Mouse (Mus musculus) lung, embryonic 15.5 days (tissue): ENCODE measurements around the gene Ascc2. TPM values are rescaled to one million over a fixed set of nuclear protein-coding genes. Genes with fewer than 3 reads are reported as not detected.

Source experiments
- ATAC-seq: fragments of 200-750 bp; cut with Nextera tagmentation; 2 replicates; pipeline ENCODE4 v1.8.0; 2017; ENCODE audit warnings: moderate number of reproducible peaks, borderline replicate concordance; ENCODE audit not compliant: low FRiP score, low TSS enrichment; ENCODE audit errors: extremely low read depth
- H3K27ac ChIP-seq: fragments of 300-500 bp; sonication (generic); 2 replicates; pipeline ENCODE4 v1.5.1; 2015; ENCODE audit warnings: moderate library complexity, mild to moderate bottlenecking, inconsistent platforms
- H3K27me3 ChIP-seq: fragments of 300-500 bp; sonication (generic); 2 replicates; pipeline ENCODE4 v1.6.1; 2015; ENCODE audit warnings: inconsistent platforms
- H3K36me3 ChIP-seq: fragments of 300-500 bp; sonication (generic); 2 replicates; pipeline ENCODE4 v1.6.1; 2015; ENCODE audit warnings: inconsistent platforms
- H3K4me1 ChIP-seq: fragments of 300-500 bp; sonication (generic); 2 replicates; pipeline ENCODE4 v1.6.1; 2015; ENCODE audit warnings: inconsistent platforms
- H3K4me2 ChIP-seq: fragments of 300-500 bp; sonication (generic); 2 replicates; pipeline ENCODE4 v1.6.1; 2015; ENCODE audit warnings: inconsistent platforms, mild to moderate bottlenecking, moderate library complexity
- H3K4me3 ChIP-seq: fragments of 300-500 bp; sonication (generic); 2 replicates; pipeline ENCODE4 v1.5.1; 2015; ENCODE audit warnings: mild to moderate bottlenecking, inconsistent platforms
- H3K9ac ChIP-seq: fragments of 300-500 bp; sonication (generic); 2 replicates; pipeline ENCODE4 v1.6.1; 2015; ENCODE audit warnings: inconsistent platforms
- H3K9me3 ChIP-seq: fragments of 300-500 bp; sonication (generic); 2 replicates; pipeline ENCODE4 v1.6.1; 2016; ENCODE audit warnings: inconsistent platforms
- WGBS: fragments of 180-500 bp; shearing (Covaris S2); methylation state at CpG from one replicate; pipeline ENCODE4 v1.1.7; 2015; 5-methylcytosine and 5-hydroxymethylcytosine counted together
- polyA plus RNA-seq: library from polyadenylated mRNA; unstranded; fragments of >200 nt; fragmentation: Nextera tagmentation; extraction: Ambion mirVana; gene quantifications from 2 replicates; pipeline ENCODE4 v1.2.1, GENCODE M21; 2015

Gene Ascc2
- polyA plus RNA-seq, 1 experiment from 2014 or later: 35.1 TPM

GRCm38 (mm10) chr11:4731781-4732180 is 94.2 kb downstream of the Ascc2 start:
- no peaks in the 10 kb centered on the region for H3K36me3 ChIP-seq
- peaks cover 13% of the 10 kb centered on the region for H3K4me1 ChIP-seq
- H3K4me3 ChIP-seq: no peak overlapping the region
- ATAC-seq: no peak
- no peaks in the 10 kb centered on the region for H3K27me3 ChIP-seq
- WGBS: 70% methylated on average over 7 of the region's 7 CpGs
- H3K9me3 ChIP-seq: no peaks in the 10 kb centered on the region
- H3K9ac ChIP-seq: no peak overlapping the region
- no peak overlapping the region for H3K27ac ChIP-seq
- H3K4me2 ChIP-seq: no peak overlapping the region

DNA sequence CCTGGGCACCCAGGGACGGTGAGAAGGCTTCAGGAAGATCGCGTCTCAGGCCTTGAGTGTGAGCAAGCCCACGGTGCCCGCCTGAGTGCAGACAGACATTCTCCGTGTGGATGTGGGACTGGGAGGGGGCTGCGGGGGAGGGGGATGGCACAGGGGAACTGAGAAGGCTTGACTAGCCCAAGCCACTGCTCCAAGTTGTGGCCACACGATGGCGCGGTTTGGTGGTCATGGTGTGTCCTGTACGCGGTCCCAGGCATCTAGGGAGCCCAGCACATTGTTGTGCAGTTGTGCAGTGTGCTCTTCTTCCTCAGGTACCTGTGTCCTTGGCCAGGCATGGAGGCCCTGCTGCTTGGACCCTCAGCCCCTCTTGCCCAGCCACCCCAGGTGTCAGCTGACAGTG is 96.6 kb downstream of the Ascc2 start:
- H3K9ac ChIP-seq: no peak overlapping the region
- no peaks in the 10 kb centered on the region for H3K36me3 ChIP-seq
- no peak overlapping the region for H3K4me3 ChIP-seq
- WGBS: 41% methylated on average over 12 of the region's 12 CpGs
- no peak overlapping the region for H3K27ac ChIP-seq
- H3K4me2 ChIP-seq: no peak overlapping the region
- ATAC-seq: no peak
- peaks cover 13% of the 10 kb centered on the region for H3K4me1 ChIP-seq
- no peaks in the 10 kb centered on the region for H3K27me3 ChIP-seq
- H3K9me3 ChIP-seq: no peaks in the 10 kb centered on the region

Other genes with a start within 250 kb of the Ascc2 start
- 0.20 and 0.22 TPM in 2 replicates for gene Hormad2, start 196.6 kb upstream of the Ascc2 start, polyA plus RNA-seq
- 24.3 and 25.4 TPM in 2 replicates for gene Mtmr3, start 42.9 kb upstream of the Ascc2 start, polyA plus RNA-seq
- gene Gm11032, start 17.7 kb upstream of the Ascc2 start, polyA plus RNA-seq: not detected in 2 replicates
- 763 and 796 TPM in 2 replicates for gene Uqcr10, start 66.6 kb downstream of the Ascc2 start, polyA plus RNA-seq
- gene Zmat5, start 66.9 kb downstream of the Ascc2 start, polyA plus RNA-seq: 70.8 and 81.4 TPM in 2 replicates
- 0.09 TPM in 1 of 2 replicates, not detected in the other for gene Cabp7, start 109.0 kb downstream of the Ascc2 start, polyA plus RNA-seq
- 44.3 and 46.3 TPM in 2 replicates for gene Nf2, start 211.8 kb downstream of the Ascc2 start, polyA plus RNA-seq
- 36.9 and 37.8 TPM in 2 replicates for gene Nipsnap1, start 236.2 kb downstream of the Ascc2 start, polyA plus RNA-seq